8 mouse cellular contexts compared by ENCODE assay signal in genomic region chr12:32291962-32292748, GRCm38 (mm10).
DNase-seq lines count a peak whose midpoint lies in the region; ATAC-seq and TF ChIP-seq lines count a peak whose summit lies in the region.

No protein-coding gene starts in this region.

- ATAC-seq in Patski: peak; percentile 62
- peak; percentile 86 for ATAC-seq in hindbrain, embryonic 13.5 days (ENCODE audit: low FRiP score)

- CTCF ChIA-PET in Patski (lab: Charles Lee): interaction anchor here (0.5 to 1.5 kb wide), 12 partner anchors 10 to 617 kb away, joined by 3 to 6 read pairs (median 4); no protein-coding TSS in a partner anchor

- H3K4me2 ChIP-seq in hindbrain, embryonic 13.5 days: peak overlapping the region; percentile 49

- in situ Hi-C loops in Patski (cut with MboI; ENCODE audit: low pct_unique_long_range_greater_than_20kb): loop anchor here (5.0 kb wide), 1 partner anchor 615 kb away; no protein-coding TSS in a partner anchor

- H3K9me3 ChIP-seq in hindbrain, embryonic 13.5 days: no peaks in the 10 kb centered on the region

- POLR2A ChIA-PET in Patski (lab: Charles Lee): no interaction called here

- H3K9ac ChIP-seq in hindbrain, embryonic 13.5 days: no peak overlapping the region

- TF ChIP-seq CTCF in Patski (IDR thresholded peaks at IDR 0.05): peak; percentile 95

- H3K27me3 ChIP-seq in Patski: peaks cover 20% of the 10 kb centered on the region
- no peaks in the 10 kb centered on the region for H3K27me3 ChIP-seq in hindbrain, embryonic 13.5 days

- no peak for DNase-seq in Patski (ENCODE audit: low read depth, low spot score)
- peak; percentile 20 for DNase-seq in cerebellum, adult 9-11 months
- peak; percentile 28 to 58 for DNase-seq in frontal cortex, postnatal 10 days (ENCODE audit: low spot score in 2 of 2)
- peak; percentile 70 to 75 for DNase-seq in layer of hippocampus, postnatal 14 days (ENCODE audit: low spot score in 2 of 2)
- peak; percentile 61 for DNase-seq in lung, postnatal 14 days
- DNase-seq in ovary, postnatal 36 days (ENCODE audit: low spot score): peak; percentile 57
- DNase-seq in thymus, postnatal 14 days: peak; percentile 68

- H3K36me3 ChIP-seq in hindbrain, embryonic 13.5 days: no peaks in the 10 kb centered on the region

- peak overlapping the region; percentile 27 for H3K4me3 ChIP-seq in hindbrain, embryonic 13.5 days

- whole genome bisulfite sequencing in hindbrain, embryonic 13.5 days: 29% methylated on average over 18 of the region's 18 CpGs

- no peaks in the 10 kb centered on the region for H3K4me1 ChIP-seq in hindbrain, embryonic 13.5 days (replicated peaks)

- no peak overlapping the region for H3K27ac ChIP-seq in hindbrain, embryonic 13.5 days
